In genomic region chr5:151135078-151135826, GRCm38 (mm10) we compare ENCODE assay signal across 10 mouse cellular contexts.
DNase-seq lines count a peak whose midpoint lies in the region; ATAC-seq and TF ChIP-seq lines count a peak whose summit lies in the region.
"Had no signal": no experiment of that assay in that cellular context is flagged by ENCODE, and none has a peak within 500 bp of the region (broad histone marks: within the 10 kb centered on the region; RNA-seq: fewer than 3 reads in every experiment).

No protein-coding gene starts in this region.

- H3K79me2 ChIP-seq in liver, adult 2 months (ENCODE audit: control insufficient read depth, insufficient read depth, low read length), result peaks cover 39% of the 10 kb centered on the region; the same call in 1 of the 2 replicates

- peak; percentile 94 for DNase-seq in liver, adult 2 months (ENCODE audit: extremely low read depth, low read depth, low spot score)
- no peak for DNase-seq in liver, embryonic 11.5 days (ENCODE audit: low spot score)
- peak; percentile 74 to 75 for DNase-seq in kidney, postnatal 25 days
- no peak for DNase-seq in embryo, embryonic 10 days (ENCODE audit: low spot score)

- no peaks in the 10 kb centered on the region for H3K36me3 ChIP-seq in liver, adult 2 months (ENCODE audit: control insufficient read depth, insufficient read depth, low read length)
- H3K36me3 ChIP-seq in liver, embryonic 11.5 days (ENCODE audit: control insufficient read depth, insufficient read depth, low read length), result no peaks in the 10 kb centered on the region
- H3K36me3 ChIP-seq in intestine, embryonic 15.5 days, result no peaks in the 10 kb centered on the region
- no peaks in the 10 kb centered on the region for H3K36me3 ChIP-seq in small intestine, adult 2 months (ENCODE audit: control insufficient read depth, insufficient read depth, low read length)
- H3K36me3 ChIP-seq in hindbrain, embryonic 13.5 days, result no peaks in the 10 kb centered on the region
- H3K36me3 ChIP-seq in midbrain, embryonic 13.5 days, result no peaks in the 10 kb centered on the region

- H3K27ac ChIP-seq in liver, adult 2 months (replicated peaks; ENCODE audit: insufficient read depth, low read depth, low read length), result peak overlapping the region; percentile 72
- no peak overlapping the region for H3K27ac ChIP-seq in liver, embryonic 11.5 days (ENCODE audit: low read depth, low read length)
- peak overlapping the region; percentile 25; the same call in 1 of the 2 replicates for H3K27ac ChIP-seq in intestine, embryonic 15.5 days
- peak overlapping the region; percentile 44; the same call in 1 of the 2 replicates for H3K27ac ChIP-seq in small intestine, adult 2 months (ENCODE audit: insufficient read depth, low read depth, low read length)
- no peak overlapping the region for H3K27ac ChIP-seq in hindbrain, embryonic 13.5 days
- H3K27ac ChIP-seq in midbrain, embryonic 13.5 days, result no peak overlapping the region

- H3K4me1 ChIP-seq in liver, adult 2 months (ENCODE audit: control insufficient read depth, insufficient read depth, low read length), result peaks cover 16% of the 10 kb centered on the region
- H3K4me1 ChIP-seq in liver, embryonic 11.5 days (replicated peaks; ENCODE audit: control insufficient read depth, insufficient read depth, low read length), result no peaks in the 10 kb centered on the region; the same call in 1 of the 2 replicates
- H3K4me1 ChIP-seq in intestine, embryonic 15.5 days (replicated peaks), result peaks cover 6% of the 10 kb centered on the region
- peaks cover 2% of the 10 kb centered on the region; the same call in 1 of the 2 replicates for H3K4me1 ChIP-seq in small intestine, adult 2 months (ENCODE audit: control insufficient read depth, insufficient read depth, insufficient read length, low read length)
- 0 out of 2 replicates have a peak, but pooled peaks cover 3% of the 10 kb centered on the region for H3K4me1 ChIP-seq in hindbrain, embryonic 13.5 days (replicated peaks)
- no peaks in the 10 kb centered on the region for H3K4me1 ChIP-seq in midbrain, embryonic 13.5 days (replicated peaks)
- H3K4me1 ChIP-seq: megakaryocyte, embryonic 14.5 days had no signal

- WGBS in liver, adult 2 months, result 18% methylated on average over 8 of the region's 8 CpGs
- WGBS in liver, embryonic 11.5 days, result 83% methylated on average over 8 of the region's 8 CpGs
- 58% methylated on average over 8 of the region's 8 CpGs for WGBS in intestine, embryonic 15.5 days
- WGBS in small intestine, adult 2 months, result 28% methylated on average over 8 of the region's 8 CpGs
- WGBS in hindbrain, embryonic 13.5 days, result 82% methylated on average over 8 of the region's 8 CpGs
- 86% methylated on average over 8 of the region's 8 CpGs for WGBS in midbrain, embryonic 13.5 days

- no peak for TF ChIP-seq CTCF in liver, adult 2 months (IDR thresholded peaks at IDR 0.05; ENCODE audit: low read depth, low read length)
- TF ChIP-seq CTCF in small intestine, adult 2 months (IDR thresholded peaks at IDR 0.05; ENCODE audit: extremely low read depth, insufficient read length, insufficient replicate concordance, low read depth, low read length), result no peak

- H3K4me2 ChIP-seq in liver, embryonic 11.5 days, result no peak overlapping the region
- H3K4me2 ChIP-seq in intestine, embryonic 15.5 days (replicated peaks), result no peak overlapping the region
- H3K4me2 ChIP-seq in hindbrain, embryonic 13.5 days, result no peak overlapping the region
- H3K4me2 ChIP-seq in midbrain, embryonic 13.5 days (replicated peaks), result no peak overlapping the region

- ATAC-seq in liver, embryonic 11.5 days (replicated peaks; ENCODE audit: low FRiP score), result no peak; the same call in 1 of the 2 replicates
- ATAC-seq in intestine, embryonic 15.5 days, result peak; percentile 45
- ATAC-seq in hindbrain, embryonic 13.5 days (ENCODE audit: low FRiP score), result no peak
- ATAC-seq in midbrain, embryonic 13.5 days, result no peak
- ATAC-seq: activated CD4-positive, CD25-positive, alpha-beta regulatory T cell, adult 4 months had no signal

- 0 out of 2 replicates have a peak overlapping the region, but pooled peaks have one; percentile 5 for H3K9ac ChIP-seq in liver, adult 2 months (ENCODE audit: low read depth, low read length)
- H3K9ac ChIP-seq in liver, embryonic 11.5 days (ENCODE audit: low read depth, low read length), result no peak overlapping the region
- H3K9ac ChIP-seq in intestine, embryonic 15.5 days, result no peak overlapping the region
- H3K9ac ChIP-seq in hindbrain, embryonic 13.5 days, result no peak overlapping the region
- H3K9ac ChIP-seq in midbrain, embryonic 13.5 days (replicated peaks), result no peak overlapping the region

- H3K9me3 ChIP-seq in liver, embryonic 11.5 days (ENCODE audit: control insufficient read depth, low read length), result no peaks in the 10 kb centered on the region
- no peaks in the 10 kb centered on the region for H3K9me3 ChIP-seq in intestine, embryonic 15.5 days
- H3K9me3 ChIP-seq in hindbrain, embryonic 13.5 days, result no peaks in the 10 kb centered on the region
- H3K9me3 ChIP-seq in midbrain, embryonic 13.5 days, result no peaks in the 10 kb centered on the region

- no peaks in the 10 kb centered on the region for H3K27me3 ChIP-seq in liver, adult 2 months (ENCODE audit: control insufficient read depth, insufficient read depth, low read length)
- H3K27me3 ChIP-seq in liver, embryonic 11.5 days (replicated peaks; ENCODE audit: control insufficient read depth, insufficient read depth, low read length), result no peaks in the 10 kb centered on the region
- H3K27me3 ChIP-seq in intestine, embryonic 15.5 days (replicated peaks), result no peaks in the 10 kb centered on the region
- H3K27me3 ChIP-seq in small intestine, adult 2 months (ENCODE audit: control insufficient read depth, insufficient read depth, low read length), result no peaks in the 10 kb centered on the region
- H3K27me3 ChIP-seq in hindbrain, embryonic 13.5 days, result no peaks in the 10 kb centered on the region
- no peaks in the 10 kb centered on the region for H3K27me3 ChIP-seq in midbrain, embryonic 13.5 days
- H3K27me3 ChIP-seq: megakaryocyte, embryonic 14.5 days had no signal

- no peak for TF ChIP-seq POLR2A in liver, adult 2 months (IDR thresholded peaks at IDR 0.05; ENCODE audit: extremely low read depth, insufficient read depth, low read length)
- TF ChIP-seq POLR2A in small intestine, adult 2 months (IDR thresholded peaks at IDR 0.05; ENCODE audit: low read depth, low read length), result no peak

- H3K4me3 ChIP-seq in liver, adult 2 months (ENCODE audit: insufficient read depth, low read depth, low read length), result no peak overlapping the region
- H3K4me3 ChIP-seq in liver, embryonic 11.5 days (ENCODE audit: low read depth, low read length), result no peak overlapping the region
- no peak overlapping the region for H3K4me3 ChIP-seq in intestine, embryonic 15.5 days (replicated peaks)
- no peak overlapping the region for H3K4me3 ChIP-seq in small intestine, adult 2 months (ENCODE audit: low read depth, low read length)
- H3K4me3 ChIP-seq in hindbrain, embryonic 13.5 days, result no peak overlapping the region
- no peak overlapping the region for H3K4me3 ChIP-seq in midbrain, embryonic 13.5 days (replicated peaks)
- H3K4me3 ChIP-seq: megakaryocyte, embryonic 14.5 days had no signal

Comparison
In these comparisons a context has a peak if more than half of its experiments do, and no peak if none do; other contexts are left out.
1. DNase-seq: peak in liver, adult 2 months (single experiment) and kidney, postnatal 25 days (2 of 2); none in liver, embryonic 11.5 days (single experiment) and embryo, embryonic 10 days (single experiment).
2. H3K27ac ChIP-seq: peak in liver, adult 2 months (single experiment), intestine, embryonic 15.5 days (single experiment) and small intestine, adult 2 months (single experiment); none in liver, embryonic 11.5 days (single experiment), hindbrain, embryonic 13.5 days (single experiment) and midbrain, embryonic 13.5 days (single experiment).